Mouse (Mus musculus) intestine, postnatal 0 days (tissue): ENCODE data around the gene Deaf1. TPM values are rescaled to one million over a fixed set of nuclear protein-coding genes. Genes with fewer than 3 reads are reported as not detected.

Experiments used
- ATAC-seq: fragments of 200-750 bp; cut with Nextera tagmentation; 2 replicates; pipeline ENCODE4 v1.8.0; 2017; ENCODE audit warnings: mild to moderate bottlenecking, moderate TSS enrichment, moderate library complexity
- H3K27ac ChIP-seq: fragments of 300-500 bp; sonication (generic); 2 replicates; pipeline ENCODE4 v1.5.1; 2014; ENCODE audit warnings: mild to moderate bottlenecking, low read depth, low read length, moderate library complexity
- H3K27me3 ChIP-seq: fragments of 300-500 bp; sonication (generic); replicated peaks from 2 replicates; pipeline ENCODE4 v1.6.1; 2014; ENCODE audit warnings: low read length, mixed read lengths; ENCODE audit not compliant: control insufficient read depth, insufficient read depth
- H3K36me3 ChIP-seq: fragments of 300-500 bp; sonication (generic); 2 replicates; pipeline ENCODE4 v1.6.1; 2014; ENCODE audit warnings: mild to moderate bottlenecking, moderate library complexity; ENCODE audit not compliant: control insufficient read depth, insufficient read depth
- H3K4me1 ChIP-seq: fragments of 300-500 bp; sonication (generic); replicated peaks from 2 replicates; pipeline ENCODE4 v1.6.1; 2014; ENCODE audit warnings: antibody characterized with exemption, low read length, mixed read lengths; ENCODE audit not compliant: control insufficient read depth, insufficient read depth
- H3K4me2 ChIP-seq: fragments of 300-500 bp; sonication (generic); replicated peaks from 2 replicates; pipeline ENCODE4 v1.6.1; 2014; ENCODE audit warnings: low read depth, mild to moderate bottlenecking, moderate library complexity
- H3K4me3 ChIP-seq: fragments of 300-500 bp; sonication (generic); 2 replicates; pipeline ENCODE4 v1.5.1; 2014; ENCODE audit warnings: low read depth, low read length
- H3K9ac ChIP-seq: fragments of 300-500 bp; sonication (generic); 2 replicates; pipeline ENCODE4 v1.6.1; 2014; ENCODE audit warnings: mild to moderate bottlenecking, low read depth, low read length
- H3K9me3 ChIP-seq: fragments of 300-500 bp; sonication (generic); 2 replicates; pipeline ENCODE4 v1.6.1; 2016; ENCODE audit warnings: mixed run types; ENCODE audit not compliant: control insufficient read depth
- CTCF ChIP-seq: sonication (generic); IDR thresholded peaks from 2 replicates; pipeline ENCODE4 v1.5.1; 2016; ENCODE audit warnings: low read depth, mild to moderate bottlenecking, control low read depth, antibody characterized with exemption, moderate library complexity
- WGBS: fragments of 180-500 bp; shearing (Covaris S2); extraction: QIAGEN DNeasy Blood & Tissue Kit; methylation state at CpG from one replicate; pipeline ENCODE4 v1.1.7; 2014; 5-methylcytosine and 5-hydroxymethylcytosine counted together
- polyA plus RNA-seq: library from polyadenylated mRNA; unstranded; fragments of >200 nt; fragmentation: Nextera tagmentation; extraction: Ambion mirVana; gene quantifications from 2 replicates; pipeline ENCODE4 v1.2.1, GENCODE M21; 2015

Gene Deaf1
- polyA plus RNA-seq, 1 experiment from 2014 or later = 52.8 TPM

GRCm38 (mm10) chr7:141328373-141328990 is 992 bp upstream of the Deaf1 start:
- peak; percentile 29 for ATAC-seq
- H3K36me3 ChIP-seq = peaks cover 17% of the 10 kb centered on the region
- 10% methylated on average over 24 of the region's 24 CpGs for WGBS

GRCm38 (mm10) chr7:141326546-141327446 is 694 bp downstream of the Deaf1 start:
- Histone ChIP-seq H3K9ac (peak overlapping the region; percentile 85), H3K27ac (peak overlapping the region; percentile 97), H3K4me2 (peak overlapping the region; percentile 81), H3K4me1 (peaks cover 14% of the 10 kb centered on the region), H3K9me3 (no peaks in the 10 kb centered on the region), H3K27me3 (no peaks in the 10 kb centered on the region), H3K4me3 (peak overlapping the region; percentile 62), H3K36me3 (peaks cover 28% of the 10 kb centered on the region)
- TF ChIP-seq CTCF = no peak
- ATAC-seq = peak; percentile 12
- WGBS = 4% methylated on average over 32 of the region's 35 CpGs

More at GRCm38 (mm10) chr7:141328373-141328990, 992 bp upstream of the Deaf1 start:
- H3K27ac ChIP-seq = peak overlapping the region; percentile 97
- no peak for TF ChIP-seq CTCF
- peak overlapping the region; percentile 89 for H3K9ac ChIP-seq
- H3K27me3 ChIP-seq = no peaks in the 10 kb centered on the region
- H3K4me1 ChIP-seq = peaks cover 14% of the 10 kb centered on the region
- H3K4me2 ChIP-seq = peak overlapping the region; percentile 81
- H3K9me3 ChIP-seq = no peaks in the 10 kb centered on the region
- H3K4me3 ChIP-seq = peak overlapping the region; percentile 62

- 79% methylated on average over 1 of the region's 1 CpGs for WGBS
- Histone ChIP-seq H3K4me2 (no peak overlapping the region), H3K9ac (0 out of 2 replicates have a peak overlapping the region, but pooled peaks have one; percentile 17), H3K9me3 (no peaks in the 10 kb centered on the region), H3K4me3 (no peak overlapping the region), H3K27ac (no peak overlapping the region), H3K36me3 (peaks cover 46% of the 10 kb centered on the region), H3K4me1 (peaks cover 14% of the 10 kb centered on the region), H3K27me3 (no peaks in the 10 kb centered on the region)
- ATAC-seq = no peak
- TF ChIP-seq CTCF = no peak
Measured at GRCm38 (mm10) chr7:141324686-141325085, 2.8 kb downstream of the Deaf1 start.

- 72% methylated on average over 2 of the region's 2 CpGs for WGBS
- no peak for TF ChIP-seq CTCF
- no peak overlapping the region for H3K4me3 ChIP-seq
- H3K9me3 ChIP-seq = no peaks in the 10 kb centered on the region
- no peaks in the 10 kb centered on the region for H3K4me1 ChIP-seq
- H3K27ac ChIP-seq = no peak overlapping the region
- ATAC-seq = no peak
- H3K36me3 ChIP-seq = peaks cover 64% of the 10 kb centered on the region
- H3K4me2 ChIP-seq = no peak overlapping the region
- H3K9ac ChIP-seq = no peak overlapping the region
- no peaks in the 10 kb centered on the region for H3K27me3 ChIP-seq
Measured at GRCm38 (mm10) chr7:141319446-141319845, 8.0 kb downstream of the Deaf1 start.

GRCm38 (mm10) chr7:141317619-141318132 is 9.8 kb downstream of the Deaf1 start:
- peaks cover 65% of the 10 kb centered on the region for H3K36me3 ChIP-seq
- H3K9ac ChIP-seq = no peak overlapping the region
- no peaks in the 10 kb centered on the region for H3K9me3 ChIP-seq
- no peak overlapping the region for H3K4me3 ChIP-seq
- peak overlapping the region; percentile 73 for H3K27ac ChIP-seq
- ATAC-seq = peak; percentile 87
- TF ChIP-seq CTCF = no peak
- H3K4me2 ChIP-seq = no peak overlapping the region
- H3K27me3 ChIP-seq = no peaks in the 10 kb centered on the region
- H3K4me1 ChIP-seq = no peaks in the 10 kb centered on the region
- WGBS = 43% methylated on average over 1 of the region's 1 CpGs

- TF ChIP-seq CTCF = peak; percentile 82
- Histone ChIP-seq H3K4me3 (no peak overlapping the region), H3K27ac (0 out of 2 replicates have a peak overlapping the region, but pooled peaks have one; percentile 73), H3K9me3 (no peaks in the 10 kb centered on the region), H3K27me3 (no peaks in the 10 kb centered on the region), H3K36me3 (peaks cover 64% of the 10 kb centered on the region), H3K4me2 (no peak overlapping the region), H3K9ac (no peak overlapping the region), H3K4me1 (no peaks in the 10 kb centered on the region)
- peak; percentile 75 for ATAC-seq
- whole genome bisulfite sequencing = 65% methylated on average over 5 of the region's 5 CpGs
Measured at GRCm38 (mm10) chr7:141315974-141316373, 11.5 kb downstream of the Deaf1 start.
